Mouse (Mus musculus): ENCODE measurements around the gene Pla2g2e.
"Not testable (repeated sequence)": the region's sequence is repeated elsewhere in the genome, so short reads cannot be mapped to it uniquely, and the experiment has no call there.

The Pla2g2e gene

DNA sequence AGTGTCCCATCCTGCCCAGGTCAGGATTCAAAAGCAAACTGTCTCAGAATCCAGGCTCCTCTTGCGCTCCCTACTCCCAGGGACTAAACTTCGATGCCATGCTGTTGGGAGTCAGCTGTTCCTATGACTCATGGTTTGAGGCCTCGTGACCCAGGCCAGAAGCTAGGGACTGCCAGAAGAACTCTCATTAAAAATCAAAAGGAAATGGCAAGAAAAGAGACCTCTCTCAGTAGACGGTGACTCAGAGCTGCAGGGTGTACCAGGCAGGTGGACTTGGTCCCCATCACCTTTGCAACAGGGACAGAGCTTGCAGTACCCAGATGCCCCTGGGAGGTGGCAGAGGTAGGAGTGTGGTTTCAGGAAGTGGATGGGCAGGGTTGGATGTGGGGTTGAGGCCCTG lies at the start of gene Pla2g2e:
TSS of gene Pla2g2e (plus strand) at position 212 of the 400 bp plus-strand sequence.
- DNase-seq (ENCODE audit: low read depth, low spot score), result no peak

DNA sequence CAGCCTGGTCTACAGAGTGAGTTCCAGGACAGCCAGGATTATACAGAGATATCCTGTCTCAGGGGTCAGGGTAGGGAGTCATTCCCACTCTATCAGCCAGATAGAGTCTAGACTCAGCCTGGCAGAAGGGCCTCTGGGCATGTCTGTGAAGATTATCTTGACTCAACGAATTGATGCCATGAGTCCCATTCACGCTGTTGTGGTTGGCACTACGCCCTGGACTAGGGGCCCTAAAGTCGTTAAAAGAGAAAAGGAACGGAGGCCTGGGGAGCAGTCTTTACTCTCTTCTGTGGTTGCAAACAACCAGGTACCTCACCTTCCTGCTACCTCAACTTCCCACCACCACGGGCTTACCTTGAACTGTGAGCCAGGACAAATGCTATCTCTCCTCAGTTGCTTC lies 37.9 kb upstream of the Pla2g2e start:
- DNase-seq (ENCODE audit: low read depth, low spot score), result no peak

DNA sequence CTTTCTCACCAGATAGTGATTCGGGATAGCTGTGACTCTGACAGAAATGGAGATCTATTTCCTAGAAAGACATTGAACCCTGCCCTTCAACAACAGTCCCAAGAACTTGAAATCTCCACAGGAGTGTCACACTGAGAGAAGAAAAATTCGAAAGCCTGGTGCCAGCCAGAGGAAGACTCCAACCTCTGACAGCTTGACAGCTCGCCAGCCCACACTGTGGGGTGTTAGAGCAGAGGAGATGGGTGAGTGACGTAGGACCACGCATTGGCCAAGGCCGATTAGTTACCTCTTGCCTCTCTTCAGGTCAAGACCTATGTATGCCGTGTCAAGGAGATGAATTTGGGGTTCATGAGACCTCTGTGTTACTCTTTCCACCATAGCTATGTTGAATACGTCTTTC lies 37.0 kb upstream of the Pla2g2e start:
- DNase-seq (ENCODE audit: low read depth, low spot score), result no peak

DNA sequence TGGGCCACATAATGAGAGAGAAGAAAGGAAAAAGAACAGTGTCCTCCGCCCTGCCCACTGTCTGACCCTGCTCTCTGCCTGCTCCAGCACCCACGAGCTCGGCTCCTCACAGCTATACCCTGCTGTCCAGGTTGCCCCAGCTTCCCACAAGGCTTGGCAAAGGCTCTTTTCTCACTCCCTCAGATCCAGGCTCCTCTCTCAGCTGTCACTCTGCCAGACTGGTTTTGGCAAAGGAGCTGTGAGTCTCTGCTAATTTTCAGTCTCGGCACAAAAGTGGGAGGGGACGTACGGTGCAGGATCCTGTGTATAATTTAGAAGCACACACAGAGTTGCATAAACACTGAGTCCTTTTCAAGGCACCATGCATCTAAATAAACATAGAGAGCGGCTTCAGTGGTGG lies 36.4 kb upstream of the Pla2g2e start:
- DNase-seq (ENCODE audit: low read depth, low spot score), result no peak

DNA sequence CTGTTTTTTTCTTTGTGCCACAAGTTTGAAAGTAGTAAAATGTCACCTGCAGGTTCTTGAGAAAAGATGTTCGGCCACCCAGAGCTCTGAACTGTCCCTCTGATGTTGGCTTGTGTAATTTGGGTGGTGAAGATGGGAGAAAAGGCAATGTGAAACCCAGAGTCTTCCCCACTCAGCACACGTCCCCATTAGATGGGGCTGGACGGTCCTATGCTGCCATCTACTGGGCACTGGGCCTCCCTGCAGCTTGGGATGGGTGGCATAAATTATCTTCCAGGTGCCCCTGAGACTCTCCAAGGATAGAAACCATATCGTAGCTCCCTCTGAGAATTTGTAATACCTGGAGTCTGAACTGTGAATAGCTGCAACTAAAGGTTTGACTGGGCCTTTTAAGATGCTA lies 26.3 kb upstream of the Pla2g2e start:
- DNase-seq (ENCODE audit: low read depth, low spot score), result peak; percentile 72

DNA sequence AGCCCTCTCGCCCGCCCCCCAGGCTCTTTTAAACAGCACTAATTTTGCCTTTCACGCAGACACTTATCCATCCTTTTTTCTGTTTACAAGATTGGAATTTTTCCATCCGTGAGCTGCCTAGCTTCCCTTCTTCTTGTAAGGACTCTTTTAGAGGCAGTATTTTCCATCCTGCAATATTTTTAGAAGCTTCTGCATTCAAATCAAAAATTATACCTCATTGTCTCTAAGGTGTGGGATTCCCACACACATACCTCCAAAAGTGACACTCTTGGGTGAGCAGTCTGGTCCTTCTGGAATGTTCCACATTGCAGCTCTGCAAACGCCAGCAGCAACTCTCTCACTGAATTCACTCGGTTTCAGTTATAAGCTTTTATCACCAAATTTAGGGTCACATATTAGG lies 24.8 kb upstream of the Pla2g2e start:
- no peak for DNase-seq (ENCODE audit: low read depth, low spot score)

DNA sequence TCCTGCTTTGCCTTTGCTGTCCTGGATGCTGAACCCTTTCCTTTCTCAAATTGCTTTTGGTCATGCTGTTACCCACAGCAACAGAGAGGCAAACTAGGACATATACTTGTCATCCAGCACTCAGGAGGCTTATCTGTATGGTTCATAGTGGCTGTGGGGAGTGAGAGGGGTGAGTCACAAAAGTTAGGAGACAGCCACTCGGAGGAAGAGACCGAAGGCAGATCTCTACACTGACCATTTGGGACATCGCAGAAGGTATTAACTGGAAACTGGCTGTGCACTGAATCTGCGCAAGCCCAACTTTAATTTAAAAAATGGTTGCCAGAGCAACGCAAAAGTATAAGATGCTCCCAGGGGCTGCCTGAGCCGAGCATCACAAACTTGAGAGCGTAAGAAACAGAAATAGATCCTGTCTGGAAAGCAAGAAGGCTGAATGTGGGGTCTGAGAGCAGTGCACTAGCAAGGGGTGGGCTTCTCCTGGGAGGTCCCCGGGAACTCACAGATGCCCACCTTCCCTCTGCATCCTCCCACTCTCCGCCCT lies 22.6 kb upstream of the Pla2g2e start:
- no peak for DNase-seq (ENCODE audit: low read depth, low spot score)

DNA sequence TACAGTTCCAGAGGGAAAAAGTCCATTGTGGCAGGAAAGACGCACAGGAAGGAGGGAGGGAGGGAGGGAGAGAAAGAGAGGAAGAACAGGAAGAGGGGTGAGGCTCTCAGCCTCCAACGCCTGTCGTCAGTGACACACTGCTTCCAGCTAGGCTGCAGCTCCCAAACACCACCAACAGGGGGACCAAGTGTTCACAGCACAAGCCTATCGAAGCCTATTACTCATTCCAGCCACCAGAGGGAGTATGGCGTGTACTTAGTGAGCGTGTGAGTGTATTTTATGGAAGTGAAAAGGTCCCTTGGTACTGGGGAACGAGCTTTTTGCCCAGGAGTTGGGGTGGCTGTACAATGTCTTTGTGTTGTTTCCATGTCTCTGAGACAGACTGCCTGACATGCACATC lies 21.3 kb upstream of the Pla2g2e start:
- peak; percentile 86 for DNase-seq (ENCODE audit: low read depth, low spot score)

DNA sequence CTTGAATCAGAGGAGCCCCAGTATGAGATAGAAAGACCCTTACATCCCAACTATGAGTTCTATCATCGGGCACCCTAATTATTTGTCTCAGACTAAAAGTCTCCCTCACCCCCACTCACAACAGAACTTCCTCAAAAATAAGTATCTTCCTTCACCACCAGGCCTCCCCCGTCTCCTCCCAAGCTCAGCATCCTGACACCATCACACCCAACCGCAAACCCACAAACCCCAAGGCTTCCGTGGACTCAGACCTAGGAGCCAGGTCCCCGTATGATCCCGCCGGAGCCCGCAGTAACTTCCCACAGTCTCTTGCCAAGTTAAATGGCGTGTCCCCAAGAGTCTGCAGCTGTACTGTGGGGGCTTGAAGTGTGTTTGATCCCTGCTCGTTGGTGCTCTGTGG lies 20.2 kb upstream of the Pla2g2e start:
- no peak for DNase-seq (ENCODE audit: low read depth, low spot score)

DNA sequence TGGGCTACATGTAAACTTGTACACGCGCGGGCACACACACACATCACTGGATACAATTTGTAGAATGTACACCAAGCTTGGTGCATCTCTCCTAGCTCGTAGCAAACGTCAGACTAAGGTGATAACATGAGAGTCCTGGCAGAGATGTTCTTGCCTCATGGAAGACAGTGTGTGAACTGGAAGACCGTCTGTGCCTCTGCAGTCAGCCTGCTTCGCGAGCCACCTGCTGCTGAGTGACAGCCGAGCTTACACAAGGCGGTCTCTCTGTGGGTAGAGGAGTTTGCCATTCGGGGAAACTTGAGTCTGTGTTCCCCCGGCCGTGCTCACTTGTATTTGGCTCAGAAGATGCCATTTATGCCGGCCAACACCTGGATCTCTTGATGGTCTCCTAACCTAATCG lies 19.3 kb upstream of the Pla2g2e start:
- no peak for DNase-seq (ENCODE audit: low read depth, low spot score)

DNA sequence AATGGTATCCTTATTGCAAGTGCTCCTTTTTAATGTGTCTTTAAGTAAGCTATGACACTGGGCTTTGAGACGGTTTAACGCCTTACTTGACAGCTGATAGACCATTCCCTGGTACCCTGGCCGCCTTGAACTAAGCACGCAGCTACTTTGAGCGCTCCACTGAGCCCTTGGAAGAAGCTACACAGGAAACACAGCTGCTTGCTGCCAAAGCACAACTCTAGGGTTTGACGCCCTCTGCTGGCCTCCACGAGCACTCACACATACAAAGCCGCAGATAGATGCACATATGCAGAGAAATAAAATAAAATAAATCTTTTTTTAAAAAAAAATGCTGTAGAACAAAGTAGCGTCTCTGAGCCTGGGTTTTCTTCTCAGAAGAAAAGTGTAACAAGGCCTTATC lies 18.5 kb upstream of the Pla2g2e start:
- peak; percentile 43 for DNase-seq (ENCODE audit: low read depth, low spot score)

DNA sequence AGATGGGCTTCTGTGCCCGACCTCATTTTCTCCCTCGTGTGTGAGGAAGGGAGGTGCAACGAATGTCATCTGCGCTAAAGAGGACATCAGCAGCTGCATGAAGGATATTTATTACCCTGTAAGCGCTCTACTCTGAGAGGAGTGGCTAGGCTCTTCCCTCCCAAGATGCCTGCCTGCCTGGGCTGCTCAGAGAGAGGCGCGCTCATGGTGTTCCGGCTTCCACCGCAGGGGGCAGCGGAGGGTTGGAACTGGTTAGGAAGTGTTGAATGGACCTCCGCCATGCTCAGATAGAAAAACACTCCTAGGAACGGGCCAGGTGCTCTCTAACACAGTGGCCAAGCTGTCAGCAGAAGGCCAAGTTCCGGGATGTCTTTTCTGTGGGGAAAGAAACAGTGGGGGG lies 18.0 kb upstream of the Pla2g2e start:
- DNase-seq (ENCODE audit: low read depth, low spot score), result peak; percentile 76

DNA sequence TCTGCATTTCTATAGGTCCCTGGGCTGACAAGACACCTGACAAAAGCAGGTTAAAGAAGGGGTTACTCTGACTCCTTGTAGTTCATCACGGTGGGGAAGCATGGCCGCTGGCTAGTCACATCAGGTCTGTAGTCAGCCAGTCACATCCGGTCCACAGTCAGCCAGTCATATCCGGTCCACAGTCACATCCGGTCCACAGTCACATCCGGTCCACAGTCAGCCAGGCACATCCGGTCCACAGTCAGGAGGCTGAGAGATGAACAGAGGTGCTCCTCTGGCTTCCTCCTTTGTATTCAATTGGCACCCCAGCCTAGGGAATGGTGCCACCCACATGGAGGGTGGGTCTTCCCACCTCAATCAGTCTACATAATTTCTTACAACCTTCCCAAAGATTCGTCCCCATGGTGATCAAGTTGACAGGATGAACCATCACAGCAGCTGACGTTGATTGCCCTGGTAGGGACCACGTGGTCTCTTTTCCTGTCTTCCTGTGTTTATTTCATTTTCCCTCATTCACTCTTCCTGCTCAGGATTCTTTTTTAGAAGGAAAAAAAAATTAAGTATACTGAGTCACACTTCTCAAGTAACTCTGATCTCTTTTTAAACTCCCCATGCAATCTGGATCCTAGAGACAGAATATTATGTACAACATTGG lies 14.3 kb upstream of the Pla2g2e start, which contains the start of gene Pla2g5:
TSS of gene Pla2g5 (minus strand) at position 139 of the 655 bp plus-strand sequence.
- no peak for DNase-seq (ENCODE audit: low read depth, low spot score)

DNA sequence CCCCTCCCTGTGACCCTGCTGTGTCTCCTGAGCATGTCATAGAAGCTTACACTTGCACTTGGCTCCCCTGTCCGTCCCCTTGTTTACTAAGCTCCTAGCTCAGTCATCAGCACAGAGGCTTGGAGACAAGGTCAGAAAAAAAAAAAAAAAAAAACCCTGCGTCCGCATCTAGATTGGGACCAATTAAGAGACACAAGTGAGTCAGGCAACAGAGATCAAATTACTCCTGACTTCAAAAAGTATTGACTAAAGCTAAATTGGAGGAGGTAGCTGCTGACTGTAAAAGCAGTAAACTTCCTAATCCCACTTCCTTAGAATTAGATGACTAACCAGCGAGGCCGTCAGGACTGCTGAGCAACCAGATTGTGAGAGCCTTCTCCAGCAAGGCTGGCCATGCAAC lies 12.7 kb upstream of the Pla2g2e start:
- DNase-seq (ENCODE audit: low read depth, low spot score), result no peak

DNA sequence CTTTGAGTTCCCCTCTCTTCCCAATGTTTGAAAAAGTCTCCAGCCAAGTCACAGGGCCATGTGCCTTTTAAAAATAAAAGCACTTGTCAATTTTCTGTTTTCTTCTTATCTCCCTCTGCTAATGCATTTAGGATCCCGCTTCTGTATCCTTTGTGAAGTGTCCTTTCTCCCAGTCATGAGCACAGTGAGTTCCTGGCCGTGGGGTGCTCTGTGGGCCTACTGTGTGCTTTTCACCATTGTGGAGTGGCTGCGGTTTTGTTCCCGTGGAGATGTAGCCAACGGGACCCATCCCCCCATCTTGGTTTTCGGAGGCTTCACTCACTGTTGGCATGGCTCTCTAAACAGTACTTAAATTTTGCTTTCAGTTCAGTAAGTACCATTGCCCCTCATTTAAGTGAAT lies 11.8 kb upstream of the Pla2g2e start:
- no peak for DNase-seq (ENCODE audit: low read depth, low spot score)

DNA sequence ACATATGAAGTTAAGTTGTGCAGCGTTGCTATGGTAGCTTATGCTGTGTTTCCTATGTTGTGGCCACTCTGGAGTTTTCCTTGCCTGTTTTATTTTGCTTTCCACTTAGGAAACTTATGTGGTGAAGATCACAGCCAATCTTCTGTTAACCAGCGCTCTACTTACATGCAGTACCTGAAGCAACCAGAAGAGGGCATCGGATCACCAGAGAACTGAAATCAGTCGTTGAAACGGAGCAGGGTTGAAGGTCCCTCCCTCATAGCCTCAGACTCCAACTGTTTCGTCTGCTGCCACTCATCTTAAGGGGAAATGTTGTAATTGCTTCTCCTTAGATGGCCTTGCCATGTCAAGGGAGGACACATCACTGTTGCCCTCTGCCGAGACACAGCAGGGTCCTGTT lies 11.3 kb upstream of the Pla2g2e start:
- peak; percentile 68 for DNase-seq (ENCODE audit: low read depth, low spot score)

DNA sequence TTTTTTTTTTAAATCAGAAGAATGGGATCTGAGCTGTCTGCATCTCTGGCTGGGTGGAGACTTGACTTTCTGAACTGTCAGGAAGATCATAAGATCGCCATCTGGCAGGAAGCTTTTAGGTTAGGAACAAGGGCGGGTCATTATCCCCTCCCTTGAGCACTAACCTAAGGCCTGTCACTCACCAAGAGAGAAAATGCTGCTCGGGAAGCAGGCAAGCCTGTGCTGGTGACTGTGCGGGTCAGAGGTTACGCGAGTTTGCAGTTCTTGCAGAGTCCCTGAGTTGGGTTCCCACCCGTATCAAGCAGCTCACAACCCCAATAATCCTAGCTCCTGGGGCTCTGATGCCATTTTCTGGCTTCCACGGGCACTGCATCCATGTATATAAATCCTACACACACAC lies 9.1 kb upstream of the Pla2g2e start:
- DNase-seq (ENCODE audit: low read depth, low spot score), result no peak

DNA sequence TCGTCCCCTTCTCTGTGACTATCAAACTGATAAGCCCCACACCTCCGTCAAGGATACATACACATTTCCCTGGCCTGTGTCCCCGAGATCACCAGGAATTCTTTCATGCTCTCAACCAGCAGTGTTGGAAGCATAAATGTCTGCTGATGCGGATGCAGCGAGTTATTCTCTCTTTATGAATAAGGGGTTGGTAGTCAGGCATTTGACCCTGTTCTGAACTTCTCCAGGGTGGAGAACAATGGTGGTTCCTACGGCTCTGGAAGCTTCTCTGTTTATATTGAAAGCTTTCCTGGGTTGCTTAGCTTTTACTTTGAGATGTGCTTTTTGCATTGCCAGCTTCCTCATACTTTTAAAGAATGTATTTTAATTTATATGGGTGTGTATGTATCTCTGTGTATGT lies 3.9 kb upstream of the Pla2g2e start, which contains the start of gene Gm13030:
TSS of gene Gm13030 (minus strand) at position 101 of the 400 bp plus-strand sequence.
- DNase-seq (ENCODE audit: low read depth, low spot score), result no peak

DNA sequence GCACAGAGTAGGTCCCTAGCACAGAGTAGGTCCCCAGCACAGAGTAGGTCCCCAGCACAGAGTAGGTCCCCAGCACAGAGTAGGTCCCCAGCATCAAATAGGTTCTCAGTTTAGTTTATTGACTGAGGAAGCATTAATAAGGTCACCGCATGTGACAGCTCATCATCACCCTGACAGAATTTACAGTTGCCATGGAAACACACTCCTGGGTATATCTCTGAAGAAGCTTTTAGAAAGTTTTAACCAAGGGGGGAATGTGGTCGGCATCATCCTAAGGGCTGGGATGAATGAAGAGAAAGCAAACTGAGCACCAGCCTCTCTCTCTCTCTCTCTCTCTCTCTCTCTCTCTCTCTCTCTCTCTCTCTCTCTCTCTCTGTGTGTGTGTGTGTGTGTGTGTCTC lies 2.5 kb upstream of the Pla2g2e start:
- not testable (repeated sequence) for DNase-seq (ENCODE audit: low read depth, low spot score)

DNA sequence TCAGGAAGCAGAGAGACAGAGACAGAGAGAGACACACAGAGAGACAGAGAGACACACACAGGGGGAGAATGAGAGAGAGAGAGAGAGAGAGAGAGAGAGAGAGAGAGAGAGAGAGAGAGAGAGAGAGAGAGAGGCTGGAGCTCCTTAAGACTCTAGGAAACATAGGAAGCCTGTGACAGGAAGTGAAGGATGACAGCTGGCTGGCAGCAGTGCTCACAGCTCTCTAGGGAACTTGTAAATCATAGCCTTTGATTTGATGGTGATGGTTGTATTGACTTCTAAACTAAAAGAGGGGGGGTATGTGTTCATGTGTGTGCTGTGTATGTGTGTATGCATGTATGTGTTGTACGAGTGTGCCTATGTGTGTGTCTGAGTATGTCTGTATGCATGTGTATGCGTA lies 1.8 kb upstream of the Pla2g2e start:
- DNase-seq (ENCODE audit: low read depth, low spot score), result no peak

DNA sequence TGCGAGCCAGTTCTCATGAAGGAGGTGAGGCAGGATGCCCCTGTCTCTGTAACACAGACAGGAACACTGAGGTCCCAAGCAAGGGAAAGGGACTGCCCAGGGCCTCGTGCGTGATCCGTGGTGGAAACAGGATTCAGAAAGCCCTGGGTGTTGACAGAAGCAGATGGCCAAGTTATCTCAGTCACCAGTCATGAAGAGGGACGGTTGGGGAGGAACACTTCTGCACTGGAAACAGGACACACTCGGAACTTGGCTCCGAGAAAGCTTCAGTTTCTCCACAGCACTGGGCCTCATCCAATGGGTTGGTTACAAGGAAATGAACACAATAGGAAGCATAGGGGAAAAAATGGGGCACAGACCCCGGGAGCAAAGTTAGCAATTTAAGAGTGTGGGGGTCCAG lies 1.0 kb downstream of the Pla2g2e start:
- no peak for DNase-seq (ENCODE audit: low read depth, low spot score)

DNA sequence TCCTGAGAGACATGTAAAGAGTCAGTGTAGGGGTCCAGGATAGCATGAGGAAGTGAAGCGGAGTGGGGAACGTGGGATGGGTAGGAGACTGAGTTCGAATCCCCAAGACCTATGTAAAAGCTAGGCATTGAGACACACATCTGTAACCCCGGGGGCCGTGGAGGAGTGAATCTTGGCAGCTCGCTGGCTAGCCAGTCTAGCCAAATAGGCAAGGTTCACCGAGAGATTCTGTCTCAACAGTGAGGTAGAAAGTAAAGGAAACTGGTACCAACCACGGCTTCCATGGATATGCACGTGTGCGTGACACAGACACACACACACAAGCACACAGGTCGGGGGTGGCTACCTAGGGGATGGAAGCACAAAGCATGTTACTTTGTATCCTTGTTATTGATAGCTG lies 2.1 kb downstream of the Pla2g2e start:
- no peak for DNase-seq (ENCODE audit: low read depth, low spot score)

DNA sequence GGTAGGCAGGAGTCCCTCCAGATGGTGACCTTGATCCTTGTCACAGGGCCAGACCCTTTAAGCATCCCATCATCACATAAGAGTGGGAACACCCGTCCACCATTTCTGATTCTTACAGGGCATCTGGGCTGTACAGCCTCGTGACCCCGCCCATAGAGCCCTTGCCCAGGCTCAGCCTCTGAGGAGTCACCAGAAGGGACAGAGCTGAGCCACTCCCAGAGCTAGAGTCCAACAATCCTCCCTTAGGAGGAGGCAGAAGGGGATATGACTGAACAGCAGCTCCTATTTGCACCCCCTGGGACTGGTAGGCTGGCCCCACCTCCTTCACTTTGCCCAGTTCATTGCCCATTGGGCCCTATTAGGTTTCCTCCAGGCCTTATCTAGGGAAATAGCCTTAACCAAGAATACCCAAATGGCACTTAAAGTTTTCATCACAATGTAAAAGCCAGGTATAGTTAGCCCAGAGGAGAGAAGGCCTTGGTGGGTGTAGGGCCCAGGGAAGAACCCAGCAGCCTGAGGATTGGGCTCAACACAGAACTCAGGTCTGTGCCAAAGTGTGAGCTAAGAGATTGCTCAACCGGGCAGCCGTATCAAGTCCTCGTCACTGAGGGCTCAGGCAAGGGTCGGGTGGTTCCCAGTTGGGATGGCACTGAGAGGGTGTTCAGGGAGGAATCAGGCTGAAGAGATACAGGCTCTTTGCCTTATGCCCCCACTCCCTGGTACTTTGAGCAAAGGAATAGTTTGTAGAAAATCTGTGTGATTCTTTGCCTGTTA lies 3.3 kb downstream of the Pla2g2e start:
- no peak for DNase-seq (ENCODE audit: low read depth, low spot score)

Data from retina, postnatal 7 days (tissue).